Mouse (Mus musculus) kidney, adult 2 months (tissue): ENCODE results near the gene Mia2. TPM values are rescaled to one million over a fixed set of nuclear protein-coding genes. Genes with fewer than 3 reads are reported as not detected.
"Not testable (repeated sequence)": the region's sequence is repeated elsewhere in the genome, so short reads cannot be mapped to it uniquely, and the experiment has no call there.

ENCODE experiments used
- DNase-seq: peaks from one replicate; pipeline ENCODE4 v3.0.0; 2021
- H3K27ac ChIP-seq: fragments of 200-500 bp; 2 replicates; pipeline ENCODE4 v1.5.1; 2012; ENCODE audit warnings: low read depth, low read length, control low read depth, inconsistent platforms; ENCODE audit not compliant: insufficient read depth
- H3K27me3 ChIP-seq: fragments of 200-500 bp; replicated peaks from 2 replicates; pipeline ENCODE4 v1.6.1; 2012; ENCODE audit warnings: mild to moderate bottlenecking, moderate library complexity, low read length, inconsistent platforms; ENCODE audit not compliant: control insufficient read depth, insufficient read depth
- H3K36me3 ChIP-seq: fragments of 200-500 bp; 2 replicates; pipeline ENCODE4 v1.6.1; 2012; ENCODE audit warnings: mild to moderate bottlenecking, moderate library complexity, low read length, inconsistent platforms; ENCODE audit not compliant: control insufficient read depth, insufficient read depth
- H3K4me1 ChIP-seq: fragments of 200-500 bp; 2 replicates; pipeline ENCODE4 v1.6.1; 2011; ENCODE audit warnings: low read length; ENCODE audit not compliant: control insufficient read depth, insufficient read depth
- H3K4me3 ChIP-seq: fragments of 200-500 bp; 2 replicates; pipeline ENCODE4 v1.5.1; 2011; ENCODE audit warnings: mild to moderate bottlenecking, low read depth, low read length, control low read depth; ENCODE audit not compliant: insufficient read depth
- CTCF ChIP-seq: fragments of 200-500 bp; conservative IDR thresholded peaks from 2 replicates; pipeline ENCODE4 v1.5.1; 2011; ENCODE audit warnings: low read depth, mild to moderate bottlenecking, control low read depth, low read length, moderate library complexity, mixed read lengths; ENCODE audit not compliant: insufficient read depth, insufficient read length
- POLR2A ChIP-seq: fragments of 200-500 bp; IDR thresholded peaks from one replicate; pipeline ENCODE4 v1.6.1; 2011; ENCODE audit warnings: low read depth, low read length, control low read depth
- WGBS: fragments of 180-500 bp; shearing (Covaris S2); methylation state at CpG from one replicate; pipeline ENCODE4 v1.1.7; 2018; 5-methylcytosine and 5-hydroxymethylcytosine counted together
- polyA plus RNA-seq: library from polyadenylated mRNA; depleted of rRNA; stranded (reverse); fragments of >200 nt; gene quantifications from 2 replicates; pipeline ENCODE4 v1.2.3, GENCODE M21; 2012; rRNA removed

Gene Mia2
- polyA plus RNA-seq: 95.3 and 102 TPM in 2 replicates

- peak within 1 kb of the TSS; percentile 85 for H3K27ac ChIP-seq
- TF ChIP-seq CTCF: no peak
- TF ChIP-seq POLR2A: no peak
- peak; percentile 93 for DNase-seq
- peaks cover 3% of the 10 kb centered on the region; the same call in 1 of the 2 replicates for H3K4me1 ChIP-seq
- 38% methylated on average over 19 of the region's 19 CpGs for WGBS
- H3K27me3 ChIP-seq: no peaks in the 10 kb centered on the region
- H3K36me3 ChIP-seq: no peaks in the 10 kb centered on the region
- peak within 1 kb of the TSS; percentile 71 for H3K4me3 ChIP-seq
These were observed at the start of gene Mia2 for GRCm38 (mm10) chr12:59095104-59096025. TSS of gene Mia2 (plus strand) at chr12:59095799.

GRCm38 (mm10) chr12:59052470-59052869 lies 43.1 kb upstream of the Mia2 start:
- Histone ChIP-seq H3K4me3 (no peak overlapping the region), H3K4me1 (no peaks in the 10 kb centered on the region), H3K27me3 (no peaks in the 10 kb centered on the region), H3K36me3 (peaks cover 2% of the 10 kb centered on the region), H3K27ac (no peak overlapping the region)
- DNase-seq: no peak
- TF ChIP-seq POLR2A: no peak
- no peak for TF ChIP-seq CTCF
- 87% methylated on average over 3 of the region's 3 CpGs for WGBS

- Histone ChIP-seq H3K4me1 (no peaks in the 10 kb centered on the region), H3K36me3 (no peaks in the 10 kb centered on the region; the same call in 1 of the 2 replicates), H3K27ac (no peak overlapping the region), H3K4me3 (no peak overlapping the region), H3K27me3 (no peaks in the 10 kb centered on the region)
- no peak for DNase-seq
- WGBS: 91% methylated on average over 5 of the region's 5 CpGs
- TF ChIP-seq POLR2A (no peak), CTCF (no peak)
These were observed 42.4 kb upstream of the Mia2 start for GRCm38 (mm10) chr12:59053166-59053565.

GRCm38 (mm10) chr12:59053976-59054375 lies 41.6 kb upstream of the Mia2 start:
- Histone ChIP-seq H3K4me1 (no peaks in the 10 kb centered on the region), H3K4me3 (no peak overlapping the region), H3K27me3 (no peaks in the 10 kb centered on the region), H3K36me3 (no peaks in the 10 kb centered on the region; the same call in 1 of the 2 replicates), H3K27ac (no peak overlapping the region)
- TF ChIP-seq POLR2A (no peak), CTCF (no peak)
- DNase-seq: no peak

- 79% methylated on average over 4 of the region's 4 CpGs for WGBS
- TF ChIP-seq CTCF (no peak), POLR2A (no peak)
- Histone ChIP-seq H3K4me1 (peaks cover 3% of the 10 kb centered on the region; the same call in 1 of the 2 replicates), H3K27ac (no peak overlapping the region), H3K27me3 (no peaks in the 10 kb centered on the region), H3K36me3 (no peaks in the 10 kb centered on the region; the same call in 1 of the 2 replicates), H3K4me3 (no peak overlapping the region)
- no peak for DNase-seq
These were observed 40.3 kb upstream of the Mia2 start for GRCm38 (mm10) chr12:59055196-59055850.

- DNase-seq: no peak
- peaks cover 3% of the 10 kb centered on the region; the same call in 1 of the 2 replicates for H3K4me1 ChIP-seq
- no peaks in the 10 kb centered on the region; the same call in 1 of the 2 replicates for H3K36me3 ChIP-seq
- no peak overlapping the region for H3K27ac ChIP-seq
- no peaks in the 10 kb centered on the region for H3K27me3 ChIP-seq
- H3K4me3 ChIP-seq: no peak overlapping the region
- 97% methylated on average over 11 of the region's 11 CpGs for WGBS
- TF ChIP-seq CTCF (no peak), POLR2A (no peak)
These were observed 39.4 kb upstream of the Mia2 start for GRCm38 (mm10) chr12:59056222-59056621.

GRCm38 (mm10) chr12:59058242-59058641 lies 37.4 kb upstream of the Mia2 start:
- 81% methylated on average over 5 of the region's 5 CpGs for WGBS
- not testable (repeated sequence) for H3K4me1 ChIP-seq, H3K27ac ChIP-seq, H3K36me3 ChIP-seq, H3K27me3 ChIP-seq, DNase-seq, H3K4me3 ChIP-seq
